Mouse (Mus musculus): ENCODE results near the gene Mccc2. TPM values are rescaled to one million over a fixed set of nuclear protein-coding genes. Genes with fewer than 3 reads are reported as not detected.

Mccc2 gene
- 16.2 and 16.8 TPM in 2 replicates for polyA plus RNA-seq (2012; rRNA removed)

DNA sequence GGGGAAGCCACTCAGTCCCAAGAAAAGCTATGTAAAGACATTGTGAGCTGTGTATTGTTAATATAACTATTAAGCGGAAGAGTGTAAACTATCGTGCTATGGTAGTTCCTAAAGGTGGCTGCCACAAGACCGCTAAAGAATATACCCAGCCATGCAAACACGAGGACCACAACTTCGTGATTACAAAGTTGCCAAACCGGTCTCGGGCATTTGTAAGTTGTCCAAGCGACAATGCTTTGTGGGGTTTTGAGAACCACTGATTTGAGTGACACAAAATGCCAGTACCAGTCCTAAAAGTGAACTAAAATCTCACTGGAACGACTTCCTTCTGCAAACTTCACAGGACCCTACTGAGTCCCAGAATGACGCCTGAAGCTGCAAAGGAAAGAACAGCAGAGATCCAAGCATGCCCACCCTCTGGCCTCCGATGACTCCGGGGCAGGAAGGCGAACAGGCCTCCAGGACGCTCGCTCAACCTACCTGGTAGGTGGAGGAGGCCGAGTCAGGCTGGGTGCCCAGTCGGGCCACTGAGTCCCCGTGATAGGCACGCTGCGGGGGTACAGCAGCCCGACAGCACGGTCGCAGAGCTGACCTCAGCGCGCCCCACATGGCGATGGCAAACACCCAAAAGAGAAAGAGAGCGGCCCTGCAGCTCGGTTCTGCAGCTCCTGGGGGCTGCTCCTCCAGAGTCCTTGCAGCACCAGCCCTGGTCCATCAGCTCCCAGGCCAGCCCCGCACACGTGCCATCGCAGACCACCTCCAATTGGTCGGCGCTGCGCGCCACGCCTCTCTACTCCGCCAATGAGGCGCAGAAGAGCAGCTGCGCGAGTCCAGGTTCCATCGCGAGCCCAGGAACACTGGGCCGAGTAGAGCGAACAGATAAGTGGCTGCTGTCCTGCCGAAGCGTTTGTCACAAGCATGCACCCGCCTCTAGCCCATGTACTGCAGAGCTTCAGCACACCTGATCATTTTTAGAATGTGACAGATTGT lies at the start of gene Mccc2:
TSS of gene Mccc2 (minus strand) at position 734 of the 990 bp plus-strand sequence.

DNA sequence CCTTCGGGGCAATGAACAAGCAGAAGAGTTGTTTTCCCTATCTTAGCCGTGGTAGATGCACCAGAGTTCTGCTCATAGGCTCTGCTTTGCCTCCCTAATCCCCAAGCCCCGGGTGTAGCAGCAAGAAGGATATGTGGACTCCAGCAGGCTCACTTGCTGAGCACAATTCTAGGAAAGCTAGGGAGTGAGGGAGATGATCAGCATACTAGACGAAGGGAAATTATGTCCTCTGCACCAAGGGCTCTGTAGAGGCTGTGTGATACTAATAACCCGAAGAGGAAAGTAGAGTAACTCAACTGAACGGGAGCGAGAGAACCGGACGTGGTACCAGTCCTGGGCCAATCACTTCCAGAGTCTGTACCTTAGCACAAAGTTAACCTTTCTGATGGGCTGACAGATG lies 114.5 kb downstream of the Mccc2 start, which contains the start of gene Cartpt:
TSS of gene Cartpt (minus strand) at position 127 of the 400 bp plus-strand sequence.

Other genes starting within 250 kb of the Mccc2 start
- gene Cartpt, start 114.5 kb downstream of the Mccc2 start, polyA plus RNA-seq (2012; rRNA removed), result 1.4 and 3.6 TPM in 2 replicates
- 1.3 and 2.4 TPM in 2 replicates for gene Bdp1, start 88.4 kb upstream of the Mccc2 start, polyA plus RNA-seq (2012; rRNA removed)
- gene Serf1, start 92.4 kb upstream of the Mccc2 start, polyA plus RNA-seq (2012; rRNA removed), result 9.3 and 15.4 TPM in 2 replicates
- gene Smn1, start 109.2 kb upstream of the Mccc2 start, polyA plus RNA-seq (2012; rRNA removed), result 5.7 and 8.4 TPM in 2 replicates
- 10.6 and 13.0 TPM in 2 replicates for gene Naip2, start 186.5 kb upstream of the Mccc2 start, polyA plus RNA-seq (2012; rRNA removed)
- 9.8 and 10.7 TPM in 2 replicates for gene Naip5, start 230.7 kb upstream of the Mccc2 start, polyA plus RNA-seq (2012; rRNA removed)